Mouse (Mus musculus) embryonic stem cell, embryonic (primary cell): Measurements from ENCODE around the gene Epb41l5.

ENCODE experiments used
- CTCF ChIA-PET, 4 experiments: fragments of 300-600 bp in 2 of 4; fragments of 350-600 bp in 2 of 4; sonication (Branson Sonifier 250); formaldehyde crosslinking; loops; one replicate each; lab custom pipeline; 2022; ENCODE audit warnings: inconsistent platforms in 2 of 4; lab: Charles Lee
- POLR2A ChIA-PET, 4 experiments: fragments of 300-600 bp in 2 of 4; fragments of 350-600 bp in 2 of 4; sonication (Branson Sonifier 250); formaldehyde crosslinking; loops; one replicate each; lab custom pipeline; 2022; ENCODE audit warnings: antibody characterized with exemption in 4 of 4, inconsistent platforms in 1 of 4; lab: Charles Lee

Epb41l5 gene

GRCm38 (mm10) chr1:119648205-119649111 lies at the start of gene Epb41l5:
Gene Epb41l5 (minus strand): TSS chr1:119649000.
- CTCF ChIA-PET: interaction anchor here in 2 of 4 experiments (0.6 to 1.6 kb wide), 3 partner anchors 9 to 156 kb away, joined by 3 to 5 read pairs (median 4); no protein-coding TSS in a partner anchor
- POLR2A ChIA-PET: interaction anchor here in 3 of 4 experiments (0.6 to 2.2 kb wide), 27 partner anchors 8 to 472 kb away, joined by 3 to 8 read pairs (median 3); partner anchors contain the start of genes 3110009E18Rik (in 1 of the 3), Dbi (in 1 of the 3), Tmem177 (in 1 of the 3) and Tmem185b (in 1 of the 3)

GRCm38 (mm10) chr1:119696860-119697259 lies 48.1 kb upstream of the Epb41l5 start:
- CTCF ChIA-PET: no interaction called here
- POLR2A ChIA-PET: no interaction called here

- ChIA-PET CTCF (interaction anchor here (0.5 to 1.9 kb wide), 17 partner anchors 12 to 1393 kb away, joined by 3 to 11 read pairs (median 4); no protein-coding TSS in a partner anchor), POLR2A (interaction anchor here in 2 of 4 experiments (0.7 to 1.2 kb wide), 2 partner anchors 11 to 769 kb away, joined by 3 to 4 read pairs; no protein-coding TSS in a partner anchor)
Measured at GRCm38 (mm10) chr1:119685773-119686558, 37.2 kb upstream of the Epb41l5 start.

GRCm38 (mm10) chr1:119681663-119682213 lies 32.9 kb upstream of the Epb41l5 start:
- CTCF ChIA-PET: no interaction called here
- POLR2A ChIA-PET: no interaction called here

- ChIA-PET CTCF (interaction anchor here in 3 of 4 experiments (0.6 to 1.9 kb wide), 11 partner anchors 8 to 338 kb away, joined by 3 to 23 read pairs (median 4); no protein-coding TSS in a partner anchor), POLR2A (interaction anchor here in 3 of 4 experiments (0.6 to 1.7 kb wide), 7 partner anchors 11 to 217 kb away, joined by 3 to 10 read pairs (median 3); partner anchors contain the start of gene Epb41l5 (in 1 of the 3))
Measured at GRCm38 (mm10) chr1:119674984-119675383, 26.2 kb upstream of the Epb41l5 start.

- POLR2A ChIA-PET: interaction anchor here in 1 of 4 experiments (0.9 to 1.0 kb wide), 3 partner anchors 10 to 15 kb away, joined by 3 to 4 read pairs (median 3); no protein-coding TSS in a partner anchor
- CTCF ChIA-PET: interaction anchor here in 2 of 4 experiments (0.9 to 1.0 kb wide), 2 partner anchors 8 to 19 kb away, joined by 3 to 4 read pairs; no protein-coding TSS in a partner anchor
Measured at GRCm38 (mm10) chr1:119666904-119667303, 18.1 kb upstream of the Epb41l5 start.

GRCm38 (mm10) chr1:119654307-119654706 lies 5.5 kb upstream of the Epb41l5 start:
- ChIA-PET POLR2A (interaction anchor here in 1 of 4 experiments (1.2 to 1.7 kb wide), 2 partner anchors 11 to 13 kb away, joined by 3 to 4 read pairs; no protein-coding TSS in a partner anchor), CTCF (interaction anchor here in 2 of 4 experiments (0.6 to 2.8 kb wide), 2 partner anchors 105 to 326 kb away, joined by 3 to 9 read pairs; no protein-coding TSS in a partner anchor)

- ChIA-PET CTCF (interaction anchor here in 1 of 4 experiments (1.0 kb wide), 1 partner anchor 192 kb away, joined by 4 read pairs; no protein-coding TSS in a partner anchor), POLR2A (interaction anchor here in 2 of 4 experiments (0.6 to 2.0 kb wide), 3 partner anchors 8 to 102 kb away, joined by 3 to 12 read pairs (median 3); no protein-coding TSS in a partner anchor)
Measured at GRCm38 (mm10) chr1:119650386-119650785, 1.6 kb upstream of the Epb41l5 start.

- ChIA-PET POLR2A (interaction anchor here in 1 of 4 experiments (0.8 to 1.7 kb wide), 2 partner anchors 30 to 72 kb away, joined by 3 to 4 read pairs; no protein-coding TSS in a partner anchor), CTCF (no interaction called here)
Measured at GRCm38 (mm10) chr1:119649627-119650026, 827 bp upstream of the Epb41l5 start.

- POLR2A ChIA-PET: interaction anchor here in 2 of 4 experiments (1.3 to 2.2 kb wide), 3 partner anchors 9 to 26 kb away, joined by 3 to 8 read pairs (median 3); no protein-coding TSS in a partner anchor
- CTCF ChIA-PET: no interaction called here
Measured at GRCm38 (mm10) chr1:119646356-119646755, 2.4 kb downstream of the Epb41l5 start.

GRCm38 (mm10) chr1:119642367-119642766 lies 6.4 kb downstream of the Epb41l5 start:
- CTCF ChIA-PET: interaction anchor here in 3 of 4 experiments (0.6 kb wide), 3 partner anchors 18 to 287 kb away, joined by 3 read pairs; no protein-coding TSS in a partner anchor
- POLR2A ChIA-PET: interaction anchor here in 3 of 4 experiments (0.6 to 2.2 kb wide), 8 partner anchors 8 to 1252 kb away, joined by 3 to 12 read pairs (median 4); partner anchors contain the start of gene Tmem185b (in 1 of the 3)

- POLR2A ChIA-PET: interaction anchor here in 1 of 4 experiments (2.2 kb wide), 1 partner anchor 10 kb away, joined by 12 read pairs; no protein-coding TSS in a partner anchor
- CTCF ChIA-PET: no interaction called here
Measured at GRCm38 (mm10) chr1:119641090-119641812, 7.5 kb downstream of the Epb41l5 start.

GRCm38 (mm10) chr1:119640006-119640405 lies 8.8 kb downstream of the Epb41l5 start:
- POLR2A ChIA-PET: interaction anchor here in 2 of 4 experiments (0.8 to 1.1 kb wide), 2 partner anchors 9 kb away, joined by 3 read pairs; partner anchors contain the start of gene Epb41l5 (in 2 of the 2)
- CTCF ChIA-PET: no interaction called here

GRCm38 (mm10) chr1:119637188-119638023 lies 11.4 kb downstream of the Epb41l5 start:
- POLR2A ChIA-PET: interaction anchor here in 1 of 4 experiments (1.0 to 1.7 kb wide), 3 partner anchors 10 to 20 kb away, joined by 3 to 8 read pairs (median 3); no protein-coding TSS in a partner anchor
- CTCF ChIA-PET: interaction anchor here in 2 of 4 experiments (0.6 to 0.8 kb wide), 3 partner anchors 64 to 179 kb away, joined by 3 to 5 read pairs (median 4); no protein-coding TSS in a partner anchor

- ChIA-PET CTCF (no interaction called here), POLR2A (interaction anchor here in 3 of 4 experiments (1.0 to 1.5 kb wide), 7 partner anchors 8 to 109 kb away, joined by 3 to 4 read pairs (median 3); partner anchors contain the start of genes Epb41l5 (in 2 of the 3) and Tmem185b (in 1 of the 3))
Measured at GRCm38 (mm10) chr1:119634746-119635145, 14.1 kb downstream of the Epb41l5 start.
